Mouse (Mus musculus) MN1 (cell line): ENCODE results near the gene Gm3250.
A peak's percentile ranks its signal among the peaks of the same experiment; 100 is the strongest.
"Not testable (repeated sequence)": the region's sequence is repeated elsewhere in the genome, so short reads cannot be mapped to it uniquely, and the experiment has no call there.

Experiments
- DNase-seq: peaks from one replicate; pipeline ENCODE4 v3.0.0-alpha.2; 2016; ENCODE audit warnings: low spot score

Gm3250 gene

GRCm38 (mm10) chr10:77782442-77782841 is at the start of gene Gm3250:
Gene Gm3250, minus strand, starts transcription at chr10:77782542.
- DNase-seq = not testable (repeated sequence)

DNA sequence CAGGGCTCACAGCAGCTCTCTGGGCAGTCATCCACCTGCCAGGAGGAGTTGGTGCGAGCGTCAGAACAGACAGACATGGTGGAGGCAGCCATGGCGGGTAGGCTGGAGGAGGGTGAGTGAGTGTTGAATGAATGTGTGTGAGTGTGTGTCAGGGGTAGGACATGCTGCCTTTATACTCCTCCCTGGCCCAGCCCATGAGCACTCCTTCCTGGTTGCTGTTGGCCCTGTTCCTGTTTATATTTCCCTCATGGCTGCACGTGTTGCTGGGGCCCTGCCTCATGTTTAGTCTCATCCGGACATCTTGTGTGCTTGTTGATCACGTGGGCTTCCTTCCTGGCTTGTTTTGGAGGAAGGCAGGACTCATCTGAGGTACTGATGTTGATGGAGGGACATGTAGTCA is 44.6 kb upstream of the Gm3250 start, which contains the start of gene Krtap10-4:
Gene Krtap10-4, minus strand, starts transcription at position 145 of the 400 bp plus-strand sequence.
- peak; percentile 19 for DNase-seq

- no peak for DNase-seq
Measured at GRCm38 (mm10) chr10:77819203-77819602, 36.9 kb upstream of the Gm3250 start.

- no peak for DNase-seq
Measured at GRCm38 (mm10) chr10:77818523-77818922, 36.2 kb upstream of the Gm3250 start.

DNA sequence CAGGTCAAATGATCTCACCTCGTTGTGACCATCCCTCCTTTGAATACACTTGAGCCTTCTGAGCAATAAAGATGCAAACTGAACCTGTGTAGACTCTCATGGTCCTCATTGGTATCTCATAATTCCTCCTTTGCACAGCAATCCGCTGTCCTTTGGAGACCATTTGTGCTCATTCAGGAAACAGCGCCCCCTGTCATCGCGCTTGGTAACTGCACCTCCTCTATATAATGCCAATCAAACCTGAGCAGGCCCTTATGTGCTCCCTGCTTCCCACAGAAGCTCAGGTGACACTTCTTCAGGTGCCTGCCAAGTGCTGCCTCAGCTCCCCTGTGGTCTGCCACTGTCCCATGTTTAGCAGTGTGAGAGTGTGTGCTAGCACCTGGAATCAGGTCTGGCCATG is 33.2 kb upstream of the Gm3250 start:
- peak; percentile 57 for DNase-seq

DNA sequence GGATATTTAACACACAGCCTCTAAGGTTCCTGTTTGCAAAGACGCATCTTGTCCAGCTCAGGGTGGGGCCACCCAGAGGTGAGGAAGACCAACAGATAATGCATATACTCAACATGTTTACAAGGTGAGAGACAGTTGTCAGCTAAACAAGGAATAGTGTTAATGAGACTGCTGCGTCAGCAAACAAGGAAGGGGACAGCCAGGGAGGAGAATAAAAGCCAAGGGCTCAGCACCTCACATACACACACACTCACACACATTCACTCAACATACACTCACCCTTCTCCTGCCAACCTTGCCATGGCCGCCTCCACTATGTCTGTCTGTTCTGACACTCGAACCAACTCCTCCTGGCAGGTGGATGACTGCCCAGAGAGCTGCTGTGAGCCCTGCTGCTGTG is 32.0 kb upstream of the Gm3250 start, which contains the start of gene Gm2696:
Gene Gm2696, plus strand, starts transcription at position 301 of the 400 bp plus-strand sequence.
- no peak for DNase-seq

- no peak for DNase-seq
Measured at GRCm38 (mm10) chr10:77811743-77812142, 29.4 kb upstream of the Gm3250 start, which contains the start of gene Gm9507. Gene Gm9507, minus strand, starts transcription at chr10:77811843.

DNA sequence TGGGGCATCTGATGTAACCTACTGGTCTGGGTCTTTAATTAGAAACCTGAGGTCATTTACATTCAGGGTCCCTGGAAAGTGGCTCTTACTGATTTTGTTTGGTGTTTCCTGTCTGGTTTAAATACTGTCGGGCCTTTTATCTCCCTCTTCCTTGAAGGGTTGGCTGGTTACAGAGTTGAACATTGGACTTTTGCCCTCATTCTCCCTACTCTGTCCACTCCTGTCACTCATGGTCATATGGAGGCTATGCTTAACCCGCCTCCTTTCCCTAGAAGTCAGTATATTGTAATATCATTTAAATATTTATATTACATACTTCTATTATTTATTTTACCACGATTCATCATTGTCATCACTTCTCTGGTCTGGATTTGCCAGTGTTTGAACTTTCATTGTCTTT is 21.8 kb upstream of the Gm3250 start:
- no peak for DNase-seq

DNA sequence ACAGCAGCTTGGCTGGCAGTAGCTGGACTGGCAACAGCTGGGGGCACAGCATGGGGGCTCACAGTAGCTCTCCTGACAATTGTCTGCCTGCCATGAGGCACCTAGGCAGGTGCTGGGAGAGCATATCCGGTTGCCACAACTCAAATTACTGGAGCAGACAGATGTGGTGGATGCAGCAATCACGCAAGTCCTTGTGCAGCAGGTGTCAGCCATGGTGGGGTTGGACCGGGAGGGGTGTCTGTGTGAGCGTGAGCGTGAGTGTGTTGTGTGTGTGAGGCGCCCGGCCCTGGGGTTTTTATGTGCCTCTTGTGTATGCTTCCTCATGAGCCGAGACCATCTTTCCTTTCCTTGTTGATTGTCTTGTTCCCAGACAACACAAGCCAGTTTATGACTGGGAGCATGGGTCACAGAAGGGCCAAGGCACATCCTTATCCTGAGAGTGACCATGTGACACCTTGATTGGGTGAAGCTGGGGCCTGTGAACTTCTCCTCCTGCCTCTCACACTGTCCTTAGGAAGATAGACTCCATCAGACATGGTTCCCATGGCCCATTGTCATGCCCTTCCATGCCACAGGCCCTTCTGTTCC is 16.7 kb upstream of the Gm3250 start, which contains the start of gene Gm19668:
Gene Gm19668, minus strand, starts transcription at position 213 of the 588 bp plus-strand sequence.
- DNase-seq = no peak

- DNase-seq = not testable (repeated sequence)
Measured at GRCm38 (mm10) chr10:77798164-77798920, 16.0 kb upstream of the Gm3250 start.

- DNase-seq = no peak
Measured at GRCm38 (mm10) chr10:77797677-77798076, 15.3 kb upstream of the Gm3250 start.

DNA sequence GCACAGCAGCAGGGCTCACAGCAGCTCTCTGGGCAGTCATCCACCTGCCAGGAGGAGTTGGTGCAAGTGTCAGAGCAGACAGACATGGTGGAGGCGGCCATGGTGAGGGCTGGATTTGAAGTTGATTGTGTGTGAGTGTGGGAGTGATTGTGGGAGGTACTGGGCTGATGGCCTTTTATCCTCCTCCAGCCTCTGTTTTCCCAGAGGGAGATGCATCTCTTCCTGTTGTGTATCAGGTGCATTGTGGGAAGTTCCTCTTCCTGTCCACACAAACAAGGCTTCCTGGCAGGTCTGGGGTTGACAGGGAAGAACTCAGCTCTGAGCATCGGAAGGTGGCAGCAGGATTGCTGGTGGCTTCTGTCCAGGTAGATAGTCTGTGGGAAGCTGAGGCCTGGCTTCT is 12.6 kb upstream of the Gm3250 start, which contains the start of gene Gm9639:
Gene Gm9639, minus strand, starts transcription at position 101 of the 400 bp plus-strand sequence.
- DNase-seq = no peak

DNA sequence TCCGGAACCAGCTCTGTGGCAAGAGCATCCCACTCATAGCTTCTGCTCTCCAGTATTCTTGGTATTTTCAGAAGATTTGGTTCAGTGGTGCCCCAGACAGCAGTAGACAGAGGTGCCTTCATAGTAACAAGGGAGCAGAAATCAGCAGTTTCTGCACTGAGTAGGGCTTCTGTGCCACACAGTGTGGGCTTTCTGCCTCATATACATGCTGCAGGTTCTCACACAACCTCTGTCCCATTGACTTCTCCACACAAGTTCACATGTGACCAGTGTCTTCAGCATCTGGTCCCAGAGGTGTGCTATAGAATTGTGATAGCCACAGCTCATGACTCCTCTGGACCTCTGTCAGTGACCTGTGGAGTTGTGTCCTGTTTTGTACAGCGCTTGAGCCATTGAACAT is 6.3 kb upstream of the Gm3250 start:
- DNase-seq = no peak

GRCm38 (mm10) chr10:77787876-77788275 is 5.5 kb upstream of the Gm3250 start, which contains the start of gene Gm7137:
Gene Gm7137, minus strand, starts transcription at chr10:77788200.
- peak; percentile 42 for DNase-seq

DNA sequence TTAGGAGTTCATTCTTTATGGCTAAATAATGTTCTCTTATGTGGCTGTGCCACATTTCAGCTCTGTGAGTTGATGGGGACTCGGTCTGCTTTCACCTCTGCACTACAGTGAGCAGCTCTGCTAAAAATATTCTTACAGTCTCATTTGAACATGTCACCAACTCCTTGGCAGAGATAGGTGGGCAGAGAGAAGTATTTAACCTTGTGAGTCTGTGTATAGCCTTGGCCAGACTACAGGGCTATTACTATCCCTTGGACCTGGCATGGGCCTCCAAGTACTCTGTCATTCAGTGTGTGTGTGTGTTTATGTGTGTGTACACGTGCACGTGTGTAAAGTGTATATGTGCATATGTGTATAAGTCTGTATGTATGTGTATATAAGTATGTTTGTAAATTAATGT is 1.1 kb upstream of the Gm3250 start:
- DNase-seq = not testable (repeated sequence)

GRCm38 (mm10) chr10:77776844-77777243 is 5.5 kb downstream of the Gm3250 start, which contains the start of gene Gm7138:
Gene Gm7138, minus strand, starts transcription at chr10:77776944.
- not testable (repeated sequence) for DNase-seq

DNA sequence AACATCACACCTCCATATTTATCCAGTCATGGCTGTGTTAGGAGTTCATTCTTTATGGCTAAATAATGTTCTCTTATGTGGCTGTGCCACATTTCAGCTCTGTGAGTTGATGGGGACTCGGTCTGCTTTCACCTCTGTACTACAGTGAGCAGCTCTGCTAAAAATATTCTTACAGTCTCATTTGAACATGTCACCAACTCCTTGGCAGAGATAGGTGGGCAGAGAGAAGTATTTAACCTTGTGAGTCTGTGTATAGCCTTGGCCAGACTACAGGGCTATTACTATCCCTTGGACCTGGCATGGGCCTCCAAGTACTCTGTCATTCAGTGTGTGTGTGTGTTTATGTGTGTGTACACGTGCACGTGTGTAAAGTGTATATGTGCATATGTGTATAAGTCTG is 10.2 kb downstream of the Gm3250 start:
- not testable (repeated sequence) for DNase-seq

GRCm38 (mm10) chr10:77771225-77771624 is 11.1 kb downstream of the Gm3250 start, which contains the start of gene Gm3238:
Gene Gm3238, minus strand, starts transcription at chr10:77771325.
- DNase-seq = not testable (repeated sequence)

GRCm38 (mm10) chr10:77769727-77770126 is 12.6 kb downstream of the Gm3250 start:
- DNase-seq = no peak

- DNase-seq = not testable (repeated sequence)
Measured at GRCm38 (mm10) chr10:77759582-77759981, 22.8 kb downstream of the Gm3250 start, which contains the start of gene Gm3233. Gene Gm3233, minus strand, starts transcription at chr10:77759682.

GRCm38 (mm10) chr10:77753448-77753847 is 28.9 kb downstream of the Gm3250 start:
- DNase-seq = no peak

- not testable (repeated sequence) for DNase-seq
Measured at GRCm38 (mm10) chr10:77752312-77752711, 30.0 kb downstream of the Gm3250 start.

GRCm38 (mm10) chr10:77751254-77751653 is 31.1 kb downstream of the Gm3250 start, which contains the start of gene Gm9736:
Gene Gm9736, minus strand, starts transcription at chr10:77751354.
- DNase-seq = not testable (repeated sequence)
